Mouse (Mus musculus): ENCODE data around the gene Cyp2d11.
"Not testable (repeated sequence)": the region's sequence is repeated elsewhere in the genome, so short reads cannot be mapped to it uniquely, and the experiment has no call there.

Gene Cyp2d11

DNA sequence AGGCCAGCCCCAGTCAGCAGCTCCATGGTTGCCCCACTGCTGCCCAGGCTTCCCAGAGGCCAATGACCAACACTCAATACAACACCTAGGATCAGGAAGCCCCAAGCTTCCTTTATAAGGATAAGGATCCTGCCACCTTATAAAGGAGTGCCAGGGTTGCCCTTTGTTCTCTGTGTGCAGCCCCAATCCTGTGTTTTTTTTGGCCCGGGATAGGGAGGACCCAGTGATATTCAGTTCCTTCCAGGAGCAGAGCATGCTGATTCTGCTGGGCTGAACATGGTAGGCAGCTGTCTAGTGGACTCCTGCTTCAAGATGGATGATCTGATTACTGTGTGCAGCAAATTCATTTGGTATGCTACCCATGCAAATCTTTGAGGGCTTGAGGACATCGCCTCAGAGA, at the start of gene Cyp2d11:
Gene Cyp2d11 (minus strand): TSS at position 101 of the 400 bp plus-strand sequence.
- not testable (repeated sequence) for DNase-seq (ENCODE audit: low spot score)

DNA sequence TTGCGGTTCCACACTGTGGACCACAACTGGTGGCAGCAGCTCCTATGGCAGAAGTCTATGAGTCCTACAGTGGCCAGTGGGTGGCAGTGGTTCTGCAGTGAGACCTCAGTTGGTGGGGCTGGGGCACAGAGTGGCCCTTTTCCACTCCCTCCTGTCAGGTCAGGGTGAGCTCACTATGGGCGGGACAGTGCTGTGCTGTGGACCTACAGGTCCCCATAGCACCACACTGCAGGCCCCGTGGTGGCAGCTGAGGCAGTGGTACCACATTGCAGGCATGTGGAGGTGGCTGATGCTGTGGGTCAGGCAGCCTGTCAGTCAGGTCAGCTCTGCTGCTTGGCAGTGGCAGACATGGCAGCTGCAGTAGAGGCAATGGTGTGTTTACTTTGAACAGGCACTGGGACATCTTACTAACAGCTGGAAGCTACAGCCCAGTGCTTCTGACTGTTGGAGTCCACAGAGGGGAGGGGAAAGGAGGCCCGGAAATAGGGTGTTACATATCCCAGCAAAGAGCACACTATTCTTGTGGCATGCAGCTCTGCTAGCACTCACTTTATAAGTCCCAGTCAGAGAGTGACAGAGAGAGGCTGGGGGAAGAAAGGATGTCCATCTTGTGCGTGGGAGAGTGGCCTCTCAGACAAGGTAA, 44.3 kb upstream of the Cyp2d11 start:
- no peak for DNase-seq (ENCODE audit: low spot score)

DNA sequence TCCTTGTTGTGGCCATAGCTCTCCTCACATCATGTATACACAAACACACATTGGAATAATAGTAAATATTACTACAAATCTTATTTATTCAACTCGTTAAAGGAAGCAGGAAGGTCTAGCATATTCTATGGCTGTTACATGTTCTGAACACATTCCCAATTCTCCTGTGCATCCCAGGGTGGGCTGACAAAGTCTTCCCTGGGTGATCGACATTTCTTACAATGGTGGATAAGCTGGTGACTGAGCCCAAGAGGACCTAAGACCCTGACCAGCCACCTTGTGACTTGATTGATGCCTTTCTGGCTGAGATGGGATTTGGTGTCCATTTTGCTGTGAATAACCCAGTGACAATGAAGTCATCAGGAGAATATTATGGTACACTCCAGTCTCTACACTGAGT, 41.8 kb upstream of the Cyp2d11 start:
- DNase-seq (ENCODE audit: low spot score): no peak

DNA sequence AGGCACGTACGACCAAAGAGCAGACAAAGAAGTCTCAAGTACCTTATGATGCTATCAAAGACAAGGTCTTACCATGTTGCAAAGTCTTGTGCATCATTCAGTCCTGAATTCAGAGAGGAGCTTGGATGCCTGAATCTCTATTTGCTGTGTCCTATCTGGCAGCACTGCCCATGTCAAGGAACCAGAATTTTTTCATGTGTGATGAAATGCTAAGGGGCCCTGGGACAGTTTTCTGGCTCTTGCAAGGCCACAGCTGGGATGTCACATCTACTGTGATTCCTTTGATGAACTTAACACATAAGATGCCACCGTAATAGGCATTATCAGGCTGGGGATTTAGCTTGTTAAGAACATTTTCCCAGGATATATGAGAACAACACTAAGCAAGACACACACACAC, 41.2 kb upstream of the Cyp2d11 start:
- DNase-seq (ENCODE audit: low spot score): no peak

DNA sequence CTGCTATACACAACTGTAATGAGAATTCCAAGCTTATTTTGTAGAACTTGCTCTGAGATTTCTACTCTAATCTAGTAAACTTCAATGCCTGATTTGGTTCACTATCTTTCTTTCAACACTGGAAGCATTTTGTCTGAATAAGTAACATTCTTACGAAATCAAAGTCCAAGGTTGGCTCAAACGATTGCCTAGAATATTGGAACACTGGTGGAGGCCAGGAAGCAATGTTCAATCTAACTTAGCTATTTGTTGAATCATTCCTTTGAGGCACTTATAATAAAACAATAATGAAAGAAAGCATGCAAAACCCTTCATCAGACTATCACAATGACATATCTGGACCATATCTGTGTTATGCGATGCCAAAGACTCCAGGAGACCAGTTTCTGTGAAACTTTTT, 40.7 kb upstream of the Cyp2d11 start:
- DNase-seq (ENCODE audit: low spot score): no peak

DNA sequence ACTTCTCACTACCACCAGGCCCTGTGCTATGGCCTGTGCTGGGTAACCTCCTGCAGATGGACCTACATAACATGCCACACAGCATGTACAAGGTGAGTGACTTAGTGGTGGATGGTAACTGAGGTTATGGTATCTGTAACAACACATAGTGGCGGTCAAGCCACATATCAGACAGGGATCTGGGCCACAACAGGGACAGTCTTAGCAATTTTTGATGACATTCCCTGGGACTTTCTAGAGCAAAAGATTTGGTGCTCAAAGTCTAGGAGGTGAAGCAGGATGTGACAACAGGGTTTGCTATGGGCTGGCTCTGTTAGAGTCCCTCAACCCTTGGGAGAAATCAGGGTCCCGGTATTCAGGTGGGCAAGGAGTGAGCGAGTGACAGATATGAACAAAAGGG, 39.8 kb upstream of the Cyp2d11 start:
- DNase-seq (ENCODE audit: low spot score): no peak

DNA sequence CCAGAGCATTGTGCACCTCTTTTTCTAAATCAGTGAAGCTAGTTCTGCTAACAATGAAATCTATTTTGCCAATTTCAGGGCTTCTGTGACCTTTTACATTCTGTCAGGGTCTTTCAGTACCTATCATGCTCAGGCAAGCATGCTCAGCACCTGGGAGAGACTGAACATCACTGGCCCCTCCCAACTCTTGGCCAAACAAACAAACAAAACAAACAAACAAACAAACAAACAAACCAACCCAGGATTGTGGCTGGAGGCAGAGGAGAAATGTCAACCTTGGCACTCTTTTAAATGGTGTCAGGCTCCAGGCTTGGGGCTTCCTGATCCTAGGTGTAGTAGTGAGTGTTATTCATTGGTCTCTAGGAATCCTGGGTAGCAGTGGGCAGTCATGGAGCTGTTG, 39.3 kb upstream of the Cyp2d11 start, which contains the start of gene Cyp2d9:
Gene Cyp2d9 (plus strand): TSS at position 301 of the 400 bp plus-strand sequence.
- no peak for DNase-seq (ENCODE audit: low spot score)

DNA sequence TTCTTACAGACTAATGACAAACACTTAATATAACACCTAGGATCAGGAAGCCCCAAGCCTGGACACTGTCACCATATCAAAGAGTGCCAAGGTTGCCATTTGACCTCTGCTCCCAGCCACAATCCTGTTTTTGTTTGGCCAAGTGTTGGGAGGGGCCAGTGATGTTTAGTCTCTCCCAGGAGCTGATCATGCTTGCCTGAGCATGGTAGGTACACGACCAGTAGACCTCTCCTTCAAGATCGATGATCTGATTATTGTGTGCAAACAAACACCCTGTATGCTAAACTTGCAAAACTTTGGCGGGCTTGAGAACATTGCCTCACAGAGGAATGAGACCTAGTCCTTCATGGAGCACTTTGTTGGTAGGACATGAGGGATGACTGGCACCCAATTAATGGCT, 29.6 kb upstream of the Cyp2d11 start:
- DNase-seq (ENCODE audit: low spot score): no peak

DNA sequence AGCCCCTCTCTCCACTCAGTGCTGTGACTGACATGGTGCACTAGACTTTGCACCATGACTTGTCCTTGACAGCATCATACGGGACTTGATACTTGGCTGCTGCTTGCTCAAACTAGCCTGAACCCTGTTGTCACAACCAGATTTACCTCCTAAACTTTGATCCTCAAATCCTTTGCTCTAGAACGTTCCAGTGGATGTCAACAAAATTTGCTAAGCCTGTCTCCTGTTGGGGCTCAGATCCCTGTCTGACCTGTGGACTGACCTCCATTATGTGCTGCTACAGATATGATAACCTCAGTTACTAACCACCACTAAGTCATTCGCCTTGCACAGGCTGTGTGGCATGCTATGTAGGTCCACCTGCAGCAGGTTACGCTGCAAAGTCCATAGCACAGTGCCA, 29.1 kb upstream of the Cyp2d11 start:
- no peak for DNase-seq (ENCODE audit: low spot score)

DNA sequence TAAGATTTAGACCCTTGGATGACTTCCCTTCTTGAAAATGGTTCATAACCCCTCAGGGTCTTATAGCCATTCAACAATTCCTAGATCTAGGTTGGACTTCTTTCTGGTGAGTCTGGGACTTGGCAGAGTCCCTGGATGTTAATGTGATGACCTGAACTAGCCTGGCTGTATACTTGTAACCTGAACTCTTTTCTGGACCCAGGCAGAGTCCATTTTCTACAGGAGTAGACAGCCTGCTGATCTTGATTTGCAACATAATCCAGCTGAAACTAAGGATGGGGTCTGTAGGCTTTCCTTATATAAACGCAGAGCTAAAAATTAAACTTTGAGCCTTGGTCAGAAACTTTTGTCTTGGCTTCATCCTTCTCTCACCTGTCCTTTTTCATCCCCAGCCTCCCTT, 24.8 kb upstream of the Cyp2d11 start:
- DNase-seq (ENCODE audit: low spot score): no peak

DNA sequence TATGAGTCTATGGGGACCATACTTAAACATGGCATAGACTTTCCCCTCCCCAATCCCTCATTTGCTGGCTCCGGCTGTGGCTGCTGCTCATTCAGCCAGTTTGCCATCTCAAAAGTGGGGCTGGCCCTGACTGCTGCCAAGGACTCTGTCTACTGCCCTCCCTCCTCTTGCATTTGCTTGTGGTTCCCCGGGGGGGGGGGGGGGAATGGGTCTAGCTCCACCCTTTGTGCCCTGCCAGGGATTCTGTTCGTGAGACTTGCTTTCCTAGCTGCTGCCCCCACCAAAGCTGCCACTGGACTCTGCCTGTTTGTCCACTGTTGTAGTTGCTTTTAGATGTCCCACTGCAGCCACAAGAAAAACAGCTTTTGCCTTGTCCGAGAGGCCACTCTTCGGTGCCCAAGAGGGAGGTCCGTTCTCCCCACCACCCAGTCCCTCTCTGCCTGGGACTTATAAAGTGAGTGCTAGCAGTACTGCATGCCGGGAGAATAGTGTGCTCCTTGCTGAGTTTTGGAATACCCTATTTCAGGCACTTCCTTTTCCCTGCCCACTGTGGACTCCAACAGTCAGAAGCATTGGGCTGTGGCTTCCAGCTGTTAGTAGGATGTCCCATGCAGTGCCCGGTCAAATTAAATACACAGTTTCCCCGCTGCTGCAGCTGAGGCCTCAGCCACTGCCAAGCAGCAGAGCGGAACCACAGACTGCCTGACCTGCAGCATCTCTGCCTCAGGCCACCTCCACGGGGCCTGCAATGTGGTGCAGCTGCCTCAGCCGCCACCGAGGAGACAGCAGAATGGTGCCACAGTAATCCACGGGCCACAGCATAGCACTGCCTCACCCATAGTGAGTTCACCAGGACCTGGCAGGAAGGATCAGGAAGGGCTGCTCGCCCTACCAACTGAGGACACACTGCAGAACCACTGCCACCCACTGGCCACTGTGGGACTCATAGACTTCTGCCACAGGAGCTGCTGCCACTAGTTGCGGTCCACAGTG, 23.3 kb upstream of the Cyp2d11 start:
- DNase-seq (ENCODE audit: low spot score): peak; percentile 89

DNA sequence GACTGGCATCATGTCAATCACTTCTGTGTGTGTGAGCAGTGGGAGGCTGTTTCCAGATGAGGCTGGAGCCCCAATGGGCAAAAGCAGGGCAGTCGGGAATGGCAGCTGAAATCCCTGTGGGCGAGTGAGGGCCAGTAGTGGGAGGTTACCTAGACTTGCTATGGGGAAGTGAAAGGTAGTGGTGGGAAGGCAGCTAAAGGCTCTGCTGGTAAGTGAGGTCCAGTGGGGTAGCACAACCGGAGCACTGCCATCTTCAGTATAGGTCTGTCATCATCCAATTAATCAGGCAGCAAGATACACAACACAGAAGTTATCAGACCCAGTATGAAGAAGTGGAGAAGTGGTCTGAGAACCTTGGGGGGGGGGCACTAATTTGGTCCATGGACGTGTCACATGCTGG, 13.7 kb upstream of the Cyp2d11 start:
- DNase-seq (ENCODE audit: low spot score): no peak

DNA sequence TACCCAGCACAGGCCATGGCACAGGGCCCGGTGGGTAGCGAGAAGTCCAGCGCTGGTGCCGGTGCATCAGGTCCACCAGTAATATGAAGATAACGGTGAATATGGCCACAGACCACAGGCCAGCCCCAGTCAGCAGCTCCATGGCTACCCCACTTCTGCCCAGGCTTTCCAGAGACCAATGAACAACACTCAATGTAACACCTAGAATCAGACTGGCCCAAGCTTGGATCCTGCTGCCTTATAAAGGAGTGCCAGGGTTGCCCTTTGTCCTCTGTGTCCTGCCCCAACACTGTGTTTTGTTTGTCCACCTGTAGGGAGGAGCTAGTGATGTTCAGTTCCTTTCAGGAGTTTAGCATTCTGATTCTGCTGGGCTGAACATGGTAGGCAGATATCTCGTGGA, 13.2 kb upstream of the Cyp2d11 start, which contains the start of gene Cyp2d10:
Gene Cyp2d10 (minus strand): TSS at position 215 of the 400 bp plus-strand sequence.
- no peak for DNase-seq (ENCODE audit: low spot score)

DNA sequence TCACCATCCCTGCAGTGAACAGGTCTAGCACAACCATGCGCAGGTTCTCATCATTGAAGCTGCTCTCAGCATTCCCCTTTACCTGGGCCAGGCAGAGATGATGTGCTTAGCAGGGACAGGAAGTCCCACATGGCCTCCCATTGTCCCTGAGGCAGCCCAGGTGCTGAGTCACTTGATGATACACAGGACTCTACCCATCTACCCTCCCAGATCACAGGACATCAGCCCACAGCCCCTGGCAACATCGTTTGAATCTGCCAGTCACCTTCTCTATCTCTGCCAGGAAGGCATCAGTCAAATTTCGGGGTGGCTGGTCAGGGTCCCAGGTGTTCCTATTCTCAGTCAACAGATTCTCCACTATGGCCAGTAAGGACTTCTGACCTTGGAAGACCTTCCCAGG, 10.3 kb upstream of the Cyp2d11 start:
- no peak for DNase-seq (ENCODE audit: low spot score)

DNA sequence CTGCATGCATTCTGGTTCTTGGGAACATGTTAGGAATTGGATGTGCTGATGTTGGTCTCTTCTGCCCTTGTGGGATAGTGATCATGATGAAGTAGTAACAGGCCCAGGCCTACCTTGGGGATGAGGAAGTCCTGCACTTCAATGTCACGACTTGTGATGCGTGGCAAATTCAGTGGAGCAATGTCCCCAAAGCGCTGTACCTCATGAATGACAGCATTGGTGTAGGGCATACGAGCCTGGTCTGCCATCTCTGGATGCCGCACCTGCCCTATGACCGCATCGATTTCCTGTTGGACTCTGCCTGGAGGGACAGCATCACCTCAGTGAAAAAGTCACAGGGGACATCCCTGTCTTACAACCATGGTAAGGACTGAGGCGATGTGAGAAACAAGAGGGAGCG, 9.8 kb upstream of the Cyp2d11 start:
- DNase-seq (ENCODE audit: low spot score): no peak

DNA sequence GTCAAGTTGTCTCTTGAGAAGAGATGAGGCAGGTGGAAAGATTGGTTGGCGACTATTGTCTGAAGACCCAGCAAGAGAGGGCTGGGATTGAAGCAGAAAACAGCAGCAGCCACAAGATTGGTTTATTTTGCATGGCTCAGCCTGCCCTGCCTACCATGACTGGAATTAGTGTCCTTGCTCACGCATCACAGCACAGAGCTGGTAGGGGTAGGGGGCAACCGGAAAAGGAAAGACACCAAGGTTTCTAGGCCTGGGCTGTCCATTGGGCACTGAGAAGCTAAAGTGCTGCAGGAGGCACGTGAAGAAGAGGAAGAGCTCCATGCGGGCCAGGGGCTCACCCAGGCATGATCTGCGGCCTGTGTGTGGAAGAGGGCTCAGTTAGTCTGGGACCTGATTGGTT, 8.9 kb upstream of the Cyp2d11 start:
- DNase-seq (ENCODE audit: low spot score): no peak

DNA sequence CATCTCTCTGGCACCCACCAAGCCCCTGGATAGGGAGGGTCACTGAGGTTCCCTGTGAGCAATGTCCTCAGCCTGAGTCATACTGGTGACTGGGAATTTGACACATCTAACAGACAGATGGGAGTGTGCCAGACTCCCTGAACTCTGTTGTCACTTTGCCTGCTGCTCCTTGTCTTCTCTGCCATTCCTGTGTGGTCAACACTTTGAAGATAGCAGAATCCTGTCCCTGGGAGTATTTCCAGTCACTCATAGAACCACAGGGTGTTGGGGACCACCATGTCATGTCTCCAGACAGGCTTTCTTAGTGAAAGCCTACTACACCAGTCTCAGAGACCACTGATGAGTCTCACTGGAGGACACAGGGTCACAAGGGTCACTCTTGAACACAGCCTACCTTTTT, 8.3 kb upstream of the Cyp2d11 start:
- no peak for DNase-seq (ENCODE audit: low spot score)

DNA sequence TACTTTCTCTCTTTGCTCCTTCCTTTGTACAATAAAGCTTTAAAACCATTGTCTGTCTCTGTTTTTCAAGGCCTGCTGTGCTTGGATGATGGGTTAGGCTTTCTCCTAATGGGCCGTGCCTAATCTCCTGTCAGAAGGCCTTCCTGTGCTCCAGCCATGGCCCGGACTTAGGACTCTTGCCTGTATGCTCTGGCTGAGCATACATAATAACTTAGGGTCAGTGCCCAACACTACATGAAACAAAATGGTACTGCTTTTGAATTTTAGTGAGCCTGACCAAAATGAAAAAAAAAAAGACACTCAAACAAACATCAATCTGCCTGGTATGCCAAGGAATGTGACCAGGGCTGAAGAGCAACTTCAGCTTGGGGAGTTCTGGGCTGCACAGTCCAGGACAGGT, 7.7 kb upstream of the Cyp2d11 start:
- DNase-seq (ENCODE audit: low spot score): no peak

DNA sequence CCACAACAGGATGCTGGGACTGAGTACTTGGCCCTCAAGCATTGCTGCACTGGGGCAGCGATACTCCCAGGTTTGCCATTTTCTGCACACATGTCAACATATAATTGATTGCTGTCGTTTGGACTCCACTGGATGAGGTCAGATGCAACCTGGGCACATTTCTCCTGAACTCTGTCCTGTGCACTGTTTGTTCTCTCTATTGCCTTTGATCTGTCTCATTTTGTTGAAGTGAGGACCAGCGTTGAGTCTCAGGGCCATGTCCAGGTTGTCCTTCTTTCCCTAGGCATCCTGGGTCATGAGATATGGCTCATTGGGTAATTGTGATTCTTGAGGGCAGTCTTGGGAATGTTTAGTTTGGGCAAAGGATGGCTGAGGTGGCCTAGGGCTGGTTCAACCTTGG, 2.1 kb upstream of the Cyp2d11 start:
- peak; percentile 7 for DNase-seq (ENCODE audit: low spot score)

DNA sequence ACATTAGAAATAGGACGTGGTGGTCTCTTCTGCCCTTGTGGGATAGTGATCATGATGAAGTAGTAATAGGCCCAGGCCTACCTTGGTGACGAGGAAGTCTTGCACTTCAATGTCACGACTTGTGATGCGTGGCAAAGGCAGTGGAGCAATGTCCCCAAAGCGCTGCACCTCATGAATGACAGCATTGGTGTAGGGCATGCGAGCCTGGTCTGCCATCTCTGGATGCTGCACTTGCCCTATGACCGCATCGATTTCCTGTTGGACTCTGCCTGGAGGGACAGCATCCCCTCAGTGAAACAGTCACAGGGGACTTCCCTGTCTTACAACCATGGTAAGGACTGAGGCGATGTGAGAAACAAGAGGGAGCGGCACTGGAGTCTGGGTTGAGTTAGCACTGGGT, 3.9 kb downstream of the Cyp2d11 start:
- peak; percentile 7 for DNase-seq (ENCODE audit: low spot score)

DNA sequence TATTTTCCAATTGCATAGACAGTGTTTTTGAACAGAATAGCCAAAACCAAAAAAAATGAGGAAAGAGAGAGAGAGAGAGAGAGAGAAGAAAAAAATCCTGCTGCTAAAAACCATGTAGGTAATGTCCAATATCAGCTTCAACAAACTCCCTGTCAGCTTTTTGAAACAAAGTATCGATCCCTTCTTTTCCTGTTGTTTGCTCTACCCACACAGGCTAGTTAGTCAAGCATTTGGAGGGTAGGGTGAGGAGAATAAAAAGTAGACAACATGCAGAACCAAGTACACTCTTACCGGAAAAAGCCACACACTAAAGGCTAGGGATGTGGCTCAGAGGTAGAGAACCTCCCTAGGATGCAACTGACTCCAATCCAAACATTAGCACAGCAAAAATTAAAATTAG, 8.1 kb downstream of the Cyp2d11 start:
- DNase-seq (ENCODE audit: low spot score): no peak

DNA sequence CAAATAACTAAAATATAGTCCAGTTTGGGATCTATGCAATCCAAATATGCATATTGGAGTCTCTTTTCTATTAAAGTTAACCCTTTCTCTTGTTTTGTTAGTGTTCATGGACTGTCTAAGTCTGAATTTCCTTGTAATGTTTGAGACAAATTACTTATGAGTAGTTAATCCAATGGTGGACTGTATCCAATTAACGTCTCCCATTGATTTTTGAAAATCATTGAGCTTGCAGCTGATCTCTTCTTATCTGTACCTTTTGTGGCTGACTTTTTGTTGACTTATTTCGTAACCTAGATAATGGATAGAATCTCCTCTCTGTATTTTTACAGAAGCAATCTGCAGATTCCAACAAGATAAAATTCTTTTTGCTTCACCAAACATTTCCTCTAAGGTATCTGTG, 11.4 kb downstream of the Cyp2d11 start:
- no peak for DNase-seq (ENCODE audit: low spot score)

DNA sequence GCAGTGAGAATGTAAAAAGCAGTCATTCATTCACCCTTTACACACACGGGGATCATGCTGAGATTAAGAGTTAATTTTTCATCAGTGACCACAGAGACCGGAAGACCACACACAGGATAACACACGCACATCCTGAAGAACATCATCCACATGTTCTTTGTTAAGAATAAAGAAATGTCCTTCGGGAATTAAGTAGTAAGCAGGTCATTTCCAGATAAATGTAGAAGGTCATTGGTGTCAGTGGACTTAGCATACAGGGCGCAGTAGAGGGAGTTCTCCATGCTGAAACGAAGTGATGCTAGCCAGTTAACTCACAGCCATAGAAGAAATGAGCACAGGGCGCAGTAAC, 13.1 kb downstream of the Cyp2d11 start:
- DNase-seq (ENCODE audit: low spot score): no peak
